In genomic region chr4:133184031-133184897, GRCm38 (mm10) we compare ENCODE assay signal across 9 mouse cellular contexts. TPM values are rescaled to one million over a fixed set of nuclear protein-coding genes. Genes with fewer than 3 reads are reported as not detected.
DNase-seq lines count a peak whose midpoint lies in the region; ATAC-seq and TF ChIP-seq lines count a peak whose summit lies in the region.
"Had no signal": no experiment of that assay in that cellular context is flagged by ENCODE, and none has a peak within 500 bp of the region (broad histone marks: within the 10 kb centered on the region; RNA-seq: fewer than 3 reads in every experiment).

No protein-coding gene starts in this region.

- no peak for TF ChIP-seq CTCF in heart, adult 2 months (IDR thresholded peaks at IDR 0.05)
- no peak for TF ChIP-seq CTCF in hindbrain, postnatal 0 days (IDR thresholded peaks at IDR 0.05; ENCODE audit: low read depth)

- no peak for ATAC-seq in midbrain, embryonic 12.5 days (ENCODE audit: low FRiP score, low read depth)
- no peak for ATAC-seq in hindbrain, postnatal 0 days
- ATAC-seq in stomach, embryonic 14.5 days (ENCODE audit: insufficient number of reproducible peaks, insufficient read depth, low FRiP score, low read depth) = no peak

- no peaks in the 10 kb centered on the region for H3K27me3 ChIP-seq in heart, adult 2 months (ENCODE audit: control insufficient read depth, insufficient read depth, low read length)
- no peaks in the 10 kb centered on the region for H3K27me3 ChIP-seq in midbrain, embryonic 12.5 days
- H3K27me3 ChIP-seq in midbrain, embryonic 10.5 days (ENCODE audit: low read depth, poor library complexity, severe bottlenecking) = no peaks in the 10 kb centered on the region
- H3K27me3 ChIP-seq in hindbrain, postnatal 0 days (ENCODE audit: insufficient read depth, low read length) = no peaks in the 10 kb centered on the region
- H3K27me3 ChIP-seq in stomach, embryonic 14.5 days (ENCODE audit: control insufficient read depth, insufficient read depth, low read length) = no peaks in the 10 kb centered on the region
- H3K27me3 ChIP-seq: megakaryocyte, embryonic 14.5 days had no signal

- intact Hi-C loops in heart, adult 2 months (cut with DNase I) = no loop called here

- no peak overlapping the region for H3K4me2 ChIP-seq in midbrain, embryonic 12.5 days (replicated peaks)
- H3K4me2 ChIP-seq in hindbrain, postnatal 0 days (ENCODE audit: low read depth, low read length) = no peak overlapping the region
- H3K4me2 ChIP-seq in stomach, embryonic 14.5 days (replicated peaks; ENCODE audit: low read depth, low read length) = no peak overlapping the region

- H3K9ac ChIP-seq in heart, adult 2 months (ENCODE audit: low read depth, low read length) = no peak overlapping the region
- no peak overlapping the region for H3K9ac ChIP-seq in midbrain, embryonic 12.5 days (replicated peaks)
- H3K9ac ChIP-seq in hindbrain, postnatal 0 days (replicated peaks; ENCODE audit: low read length) = no peak overlapping the region
- no peak overlapping the region for H3K9ac ChIP-seq in stomach, embryonic 14.5 days (replicated peaks; ENCODE audit: low read depth, low read length)

- peaks cover 20% of the 10 kb centered on the region for H3K4me1 ChIP-seq in heart, adult 2 months (ENCODE audit: control insufficient read depth, insufficient read depth, low read length)
- H3K4me1 ChIP-seq in midbrain, embryonic 12.5 days = 0 out of 2 replicates have a peak, but pooled peaks cover 9% of the 10 kb centered on the region
- H3K4me1 ChIP-seq in midbrain, embryonic 10.5 days = peaks cover 27% of the 10 kb centered on the region
- H3K4me1 ChIP-seq in hindbrain, postnatal 0 days (ENCODE audit: insufficient read depth, low read length) = no peaks in the 10 kb centered on the region
- peaks cover 24% of the 10 kb centered on the region for H3K4me1 ChIP-seq in stomach, embryonic 14.5 days (ENCODE audit: control insufficient read depth, insufficient read depth, low read length)

- 74% methylated on average over 14 of the region's 14 CpGs for WGBS in heart, adult 2 months
- WGBS in midbrain, embryonic 12.5 days = 63% methylated on average over 14 of the region's 14 CpGs
- 72% methylated on average over 14 of the region's 14 CpGs for WGBS in midbrain, embryonic 10.5 days
- 64% methylated on average over 14 of the region's 14 CpGs for WGBS in hindbrain, postnatal 0 days
- WGBS in stomach, embryonic 14.5 days = 41% methylated on average over 14 of the region's 14 CpGs

- DNase-seq in heart, adult 2 months = no peak
- DNase-seq in heart, adult 8-10 months (ENCODE audit: low spot score) = no peak
- no peak for DNase-seq in midbrain, embryonic 10.5 days (ENCODE audit: low spot score)
- no peak for DNase-seq in hindbrain, postnatal 0 days (ENCODE audit: low spot score)
- no peak for DNase-seq in T-cell, adult 2 months (ENCODE audit: low spot score)
- no peak for DNase-seq in layer of hippocampus, postnatal 10 days (ENCODE audit: low spot score in 2 of 2)

- no peak for TF ChIP-seq POLR2A in heart, adult 2 months (IDR thresholded peaks at IDR 0.05; ENCODE audit: insufficient read depth, low read depth, low read length)

- peak overlapping the region; percentile 57 for H3K27ac ChIP-seq in heart, adult 2 months
- H3K27ac ChIP-seq in midbrain, embryonic 12.5 days (replicated peaks) = 0 out of 2 replicates have a peak overlapping the region, but pooled peaks have one; percentile 20
- H3K27ac ChIP-seq in midbrain, embryonic 10.5 days (replicated peaks) = no peak overlapping the region
- H3K27ac ChIP-seq in hindbrain, postnatal 0 days = peak overlapping the region; percentile 67; the same call in 1 of the 2 replicates
- H3K27ac ChIP-seq in stomach, embryonic 14.5 days (ENCODE audit: low read length) = peak overlapping the region; percentile 91

- TF ChIP-seq EP300 in heart, adult 2 months (IDR thresholded peaks at IDR 0.05; ENCODE audit: insufficient read depth, low read depth, low read length) = no peak

- H3K79me2 ChIP-seq in heart, adult 2 months (replicated peaks; ENCODE audit: control insufficient read depth, insufficient read depth, low read length) = peaks cover 6% of the 10 kb centered on the region

- no peaks in the 10 kb centered on the region for H3K9me3 ChIP-seq in midbrain, embryonic 12.5 days
- H3K9me3 ChIP-seq in midbrain, embryonic 10.5 days (replicated peaks) = no peaks in the 10 kb centered on the region
- no peaks in the 10 kb centered on the region for H3K9me3 ChIP-seq in hindbrain, postnatal 0 days (ENCODE audit: low read length)
- no peaks in the 10 kb centered on the region for H3K9me3 ChIP-seq in stomach, embryonic 14.5 days (ENCODE audit: control insufficient read depth, low read depth, low read length)
- H3K9me3 ChIP-seq: megakaryocyte, embryonic 14.5 days had no signal

- no peak overlapping the region for H3K4me3 ChIP-seq in heart, adult 2 months
- no peak overlapping the region for H3K4me3 ChIP-seq in midbrain, embryonic 12.5 days
- H3K4me3 ChIP-seq in midbrain, embryonic 10.5 days = no peak overlapping the region
- H3K4me3 ChIP-seq in hindbrain, postnatal 0 days (ENCODE audit: low read length) = no peak overlapping the region
- H3K4me3 ChIP-seq in stomach, embryonic 14.5 days (ENCODE audit: low read depth, low read length) = no peak overlapping the region
- H3K4me3 ChIP-seq: megakaryocyte, embryonic 14.5 days had no signal

- H3K36me3 ChIP-seq in heart, adult 2 months (ENCODE audit: control insufficient read depth, insufficient read depth, low read length) = peaks cover 29% of the 10 kb centered on the region
- H3K36me3 ChIP-seq in midbrain, embryonic 12.5 days = peaks cover 39% of the 10 kb centered on the region
- H3K36me3 ChIP-seq in midbrain, embryonic 10.5 days = peaks cover 65% of the 10 kb centered on the region
- H3K36me3 ChIP-seq in hindbrain, postnatal 0 days (ENCODE audit: insufficient read depth, low read length) = peaks cover 5% of the 10 kb centered on the region
- peaks cover 31% of the 10 kb centered on the region for H3K36me3 ChIP-seq in stomach, embryonic 14.5 days (ENCODE audit: control insufficient read depth, insufficient read depth, low read length)

RNA-seq across cellular contexts. Expression of gene Cd164l2, which starts 27.7 kb away (rescaled TPM):
- not detected for total RNA-seq in heart, adult 2 months (2021)
- 0.53 and 0.66 TPM in 2 replicates for polyA plus RNA-seq in heart, adult 2 months (2012; rRNA removed)
- total RNA-seq in heart, adult 8-10 months (2022) = not detected
- polyA plus RNA-seq in midbrain, embryonic 12.5 days (2016; fragmentation: Nextera tagmentation; extraction: Ambion mirVana) = 0.24 and 0.47 TPM in 2 replicates
- 0.99 and 1.7 TPM in 2 replicates for polyA plus RNA-seq in midbrain, embryonic 10.5 days (2016; fragmentation: Nextera tagmentation; extraction: Ambion mirVana)
- total RNA-seq in hindbrain, postnatal 0 days (2014; rRNA removed) = 6.2 and 6.9 TPM in 2 replicates
- polyA plus RNA-seq in hindbrain, postnatal 0 days (2015; fragmentation: Nextera tagmentation; extraction: Ambion mirVana) = 9.6 and 11.9 TPM in 2 replicates
- 8.7 and 11.6 TPM in 2 replicates for polyA plus RNA-seq in stomach, embryonic 14.5 days (2014; fragmentation: Nextera tagmentation; extraction: Ambion mirVana)
- 1 to 10 TPM; 3.7 to 4.0 TPM for total RNA-seq in layer of hippocampus, postnatal 10 days (2021)

RNA-seq across cellular contexts. Expression of gene Gpr3, which starts 28.1 kb away (rescaled TPM):
- under 1 TPM in 1 of 2 experiments, not detected in 1; 0.11 TPM for total RNA-seq in heart, adult 2 months (2021)
- 0.15 and 0.37 TPM in 2 replicates for polyA plus RNA-seq in heart, adult 2 months (2012; rRNA removed)
- not detected for total RNA-seq in heart, adult 8-10 months (2022)
- 0.22 and 0.40 TPM in 2 replicates for polyA plus RNA-seq in midbrain, embryonic 12.5 days (2016; fragmentation: Nextera tagmentation; extraction: Ambion mirVana)
- 0.17 and 0.35 TPM in 2 replicates for polyA plus RNA-seq in midbrain, embryonic 10.5 days (2016; fragmentation: Nextera tagmentation; extraction: Ambion mirVana)
- total RNA-seq in hindbrain, postnatal 0 days (2014; rRNA removed) = 7.0 and 7.3 TPM in 2 replicates
- 4.5 and 5.5 TPM in 2 replicates for polyA plus RNA-seq in hindbrain, postnatal 0 days (2015; fragmentation: Nextera tagmentation; extraction: Ambion mirVana)
- not detected in 2 replicates for polyA plus RNA-seq in stomach, embryonic 14.5 days (2014; fragmentation: Nextera tagmentation; extraction: Ambion mirVana)
- total RNA-seq in layer of hippocampus, postnatal 10 days (2021) = 1 to 10 TPM; 5.0 to 6.0 TPM

RNA-seq across cellular contexts. Expression of gene Wasf2, which starts 54.0 kb away (rescaled TPM):
- total RNA-seq in heart, adult 2 months (2021) = 10 to 100 TPM; 77.5 to 83.8 TPM
- 34.6 and 39.7 TPM in 2 replicates for polyA plus RNA-seq in heart, adult 2 months (2012; rRNA removed)
- total RNA-seq in heart, adult 8-10 months (2022) = 10 to 100 TPM; 64.1 to 87.2 (median 71.5) TPM
- polyA plus RNA-seq in midbrain, embryonic 12.5 days (2016; fragmentation: Nextera tagmentation; extraction: Ambion mirVana) = 43.5 and 50.0 TPM in 2 replicates
- 48.3 and 50.3 TPM in 2 replicates for polyA plus RNA-seq in midbrain, embryonic 10.5 days (2016; fragmentation: Nextera tagmentation; extraction: Ambion mirVana)
- 14.1 and 14.7 TPM in 2 replicates for total RNA-seq in hindbrain, postnatal 0 days (2014; rRNA removed)
- polyA plus RNA-seq in hindbrain, postnatal 0 days (2015; fragmentation: Nextera tagmentation; extraction: Ambion mirVana) = 27.5 and 32.3 TPM in 2 replicates
- 120 and 124 TPM in 2 replicates for polyA plus RNA-seq in stomach, embryonic 14.5 days (2014; fragmentation: Nextera tagmentation; extraction: Ambion mirVana)
- total RNA-seq in layer of hippocampus, postnatal 10 days (2021) = 10 to 100 TPM; 42.3 to 42.7 TPM

RNA-seq across cellular contexts. Expression of gene Map3k6, which starts 56.4 kb away (rescaled TPM):
- total RNA-seq in heart, adult 2 months (2021) = 10 to 100 TPM; 16.3 to 27.3 TPM
- 12.0 and 15.7 TPM in 2 replicates for polyA plus RNA-seq in heart, adult 2 months (2012; rRNA removed)
- 10 to 100 TPM; 14.8 to 21.8 (median 16.3) TPM for total RNA-seq in heart, adult 8-10 months (2022)
- 1.9 and 2.8 TPM in 2 replicates for polyA plus RNA-seq in midbrain, embryonic 12.5 days (2016; fragmentation: Nextera tagmentation; extraction: Ambion mirVana)
- polyA plus RNA-seq in midbrain, embryonic 10.5 days (2016; fragmentation: Nextera tagmentation; extraction: Ambion mirVana) = 2.6 and 3.0 TPM in 2 replicates
- 7.2 and 11.7 TPM in 2 replicates for total RNA-seq in hindbrain, postnatal 0 days (2014; rRNA removed)
- 4.7 and 5.8 TPM in 2 replicates for polyA plus RNA-seq in hindbrain, postnatal 0 days (2015; fragmentation: Nextera tagmentation; extraction: Ambion mirVana)
- 3.1 and 3.4 TPM in 2 replicates for polyA plus RNA-seq in stomach, embryonic 14.5 days (2014; fragmentation: Nextera tagmentation; extraction: Ambion mirVana)
- 1 to 10 TPM; 4.6 to 5.7 TPM for total RNA-seq in layer of hippocampus, postnatal 10 days (2021)
